Mouse (Mus musculus) hindbrain, embryonic 14.5 days (tissue): ENCODE results near the gene Vmn1r104. TPM values are rescaled to one million over a fixed set of nuclear protein-coding genes. Genes with fewer than 3 reads are reported as not detected.
"Not testable (repeated sequence)": the region's sequence is repeated elsewhere in the genome, so short reads cannot be mapped to it uniquely, and the experiment has no call there.

Experiments used
- ATAC-seq: fragments of 200-750 bp; cut with Nextera tagmentation; 2 replicates; pipeline ENCODE4 v1.8.0; 2017; ENCODE audit warnings: moderate number of reproducible peaks, mild to moderate bottlenecking, moderate TSS enrichment, moderate library complexity; ENCODE audit not compliant: low FRiP score
- DNase-seq: peaks from one replicate; pipeline ENCODE4 v3.0.0-alpha.2; 2015; ENCODE audit warnings: low spot score
- H3K27ac ChIP-seq: fragments of 300-500 bp; sonication (generic); 2 replicates; pipeline ENCODE4 v1.5.1; 2014; ENCODE audit warnings: mild to moderate bottlenecking, moderate library complexity
- H3K27me3 ChIP-seq: fragments of 300-500 bp; sonication (generic); 2 replicates; pipeline ENCODE4 v1.6.1; 2014; ENCODE audit warnings: mild to moderate bottlenecking, low read length, mixed read lengths; ENCODE audit not compliant: control insufficient read depth, insufficient read depth
- H3K36me3 ChIP-seq: fragments of 300-500 bp; sonication (generic); replicated peaks from 2 replicates; pipeline ENCODE4 v1.6.1; 2014; ENCODE audit not compliant: control insufficient read depth, insufficient read depth
- H3K4me1 ChIP-seq: fragments of 300-500 bp; sonication (generic); replicated peaks from 2 replicates; pipeline ENCODE4 v1.6.1; 2014; ENCODE audit warnings: antibody characterized with exemption, low read length, mixed read lengths; ENCODE audit not compliant: control insufficient read depth, insufficient read depth
- H3K4me2 ChIP-seq: fragments of 300-500 bp; sonication (generic); replicated peaks from 2 replicates; pipeline ENCODE4 v1.6.1; 2014; ENCODE audit warnings: mild to moderate bottlenecking, moderate library complexity
- H3K4me3 ChIP-seq: fragments of 300-500 bp; sonication (generic); replicated peaks from 2 replicates; pipeline ENCODE4 v1.5.1; 2014; ENCODE audit warnings: mild to moderate bottlenecking, low read length
- H3K9ac ChIP-seq: fragments of 300-500 bp; sonication (generic); 2 replicates; pipeline ENCODE4 v1.6.1; 2014
- H3K9me3 ChIP-seq: fragments of 300-500 bp; sonication (generic); 2 replicates; pipeline ENCODE4 v1.6.1; 2016; ENCODE audit warnings: low read length; ENCODE audit not compliant: control insufficient read depth
- WGBS: fragments of 180-500 bp; shearing (Covaris S2); extraction: QIAGEN DNeasy Blood & Tissue Kit; methylation state at CpG from one replicate; pipeline ENCODE4 v1.1.7; 2014; 5-methylcytosine and 5-hydroxymethylcytosine counted together
- polyA plus RNA-seq: library from polyadenylated mRNA; unstranded; fragments of >200 nt; fragmentation: Nextera tagmentation; extraction: Ambion mirVana; gene quantifications from 2 replicates; pipeline ENCODE4 v1.2.1, GENCODE M21; 2014

Gene Vmn1r104
- not detected in 2 replicates for polyA plus RNA-seq

GRCm38 (mm10) chr7:20533537-20533936, at the start of gene Vmn1r104:
Gene Vmn1r104, plus strand, starts transcription at chr7:20533837.
- not testable (repeated sequence) for DNase-seq

DNA sequence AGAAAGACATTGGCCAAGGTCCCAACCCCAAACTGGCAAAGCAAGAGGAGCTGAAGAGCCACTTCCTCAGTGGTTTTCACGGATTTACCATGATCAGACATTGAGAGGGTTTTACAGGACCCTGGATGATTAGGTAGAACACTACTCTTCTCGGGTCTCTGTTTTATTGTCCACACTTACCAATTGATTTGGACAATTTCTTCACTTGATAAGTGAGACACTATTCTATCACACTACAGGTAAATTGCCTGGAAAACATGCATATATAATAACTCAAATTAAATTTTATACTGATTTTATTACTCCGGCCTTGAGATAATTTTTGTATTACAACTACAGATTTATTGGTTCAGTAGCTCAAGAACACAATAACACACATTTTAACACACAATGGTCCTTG, 23.2 kb upstream of the Vmn1r104 start, which contains the start of gene Vmn1r103:
Gene Vmn1r103 (minus strand): TSS at position 101 of the 400 bp plus-strand sequence.
- H3K4me3 ChIP-seq, H3K27me3 ChIP-seq, H3K9ac ChIP-seq, ATAC-seq, H3K4me1 ChIP-seq, H3K9me3 ChIP-seq, H3K36me3 ChIP-seq, DNase-seq, H3K4me2 ChIP-seq, H3K27ac ChIP-seq: not testable (repeated sequence)
- WGBS, result no CpG with 5 or more reads among the region's 3 CpGs

More at GRCm38 (mm10) chr7:20533537-20533936, at the start of gene Vmn1r104:
- not testable (repeated sequence) for H3K4me1 ChIP-seq, H3K4me2 ChIP-seq, H3K4me3 ChIP-seq, H3K27ac ChIP-seq, H3K27me3 ChIP-seq, H3K36me3 ChIP-seq, ATAC-seq, H3K9me3 ChIP-seq, H3K9ac ChIP-seq
- WGBS, result no CpG with 5 or more reads among the region's 3 CpGs

DNA sequence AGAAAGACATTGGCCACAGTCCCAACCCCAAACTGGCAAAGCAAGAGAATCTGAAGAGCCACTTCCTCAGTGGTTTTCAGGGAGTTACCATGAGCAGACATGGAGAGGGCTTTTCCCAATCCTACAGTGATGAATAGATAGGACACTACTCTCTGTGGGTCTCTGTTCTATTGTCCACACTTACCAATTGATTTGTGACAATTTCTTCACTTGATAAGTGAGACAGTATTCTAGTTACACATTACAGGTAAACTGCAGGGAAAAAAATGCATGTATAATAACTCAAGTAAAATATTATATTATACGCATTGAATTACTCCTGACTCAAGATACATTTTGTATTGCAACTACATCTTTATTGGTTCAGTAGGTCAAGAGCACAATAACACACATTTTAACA, 12.0 kb downstream of the Vmn1r104 start, which contains the start of gene Gm5726:
Gene Gm5726 (minus strand): TSS at position 101 of the 400 bp plus-strand sequence.
- not testable (repeated sequence) for H3K9me3 ChIP-seq, H3K27ac ChIP-seq, H3K36me3 ChIP-seq, H3K4me3 ChIP-seq, H3K9ac ChIP-seq, ATAC-seq, H3K27me3 ChIP-seq, DNase-seq, H3K4me1 ChIP-seq, H3K4me2 ChIP-seq
- WGBS, result no CpG with 5 or more reads among the region's 1 CpGs

- not testable (repeated sequence) for H3K27ac ChIP-seq, H3K4me1 ChIP-seq, H3K4me2 ChIP-seq, DNase-seq, H3K9ac ChIP-seq, H3K9me3 ChIP-seq, ATAC-seq, H3K36me3 ChIP-seq, H3K27me3 ChIP-seq, H3K4me3 ChIP-seq
- WGBS, result no CpG with 5 or more reads among the region's 3 CpGs
Measured at GRCm38 (mm10) chr7:20576141-20576540, 42.5 kb downstream of the Vmn1r104 start, which contains the start of gene Gm4141. Gene Gm4141, minus strand, starts transcription at chr7:20576241.

Other genes starting within 250 kb of the Vmn1r104 start
- gene Gm4133, start 199.8 kb upstream of the Vmn1r104 start, polyA plus RNA-seq, result not detected in 2 replicates
- not detected in 2 replicates for gene Gm5728, start 158.4 kb upstream of the Vmn1r104 start, polyA plus RNA-seq
- not detected in 2 replicates for gene Vmn1r100, start 115.9 kb upstream of the Vmn1r104 start, polyA plus RNA-seq
- gene Vmn1r101, start 91.2 kb upstream of the Vmn1r104 start, polyA plus RNA-seq, result not detected in 2 replicates
- gene Gm10670, start 58.9 kb upstream of the Vmn1r104 start, polyA plus RNA-seq, result not detected in 2 replicates
- gene Vmn1r103, start 23.3 kb upstream of the Vmn1r104 start, polyA plus RNA-seq, result not detected in 2 replicates
- not detected in 2 replicates for gene Gm5726, start 11.9 kb downstream of the Vmn1r104 start, polyA plus RNA-seq
- not detected in 2 replicates for gene Gm4141, start 42.4 kb downstream of the Vmn1r104 start, polyA plus RNA-seq
- gene Gm4513, start 65.2 kb downstream of the Vmn1r104 start, polyA plus RNA-seq, result not detected in 2 replicates
- gene Vmn1r107, start 135.1 kb downstream of the Vmn1r104 start, polyA plus RNA-seq, result not detected in 2 replicates
- gene Vmn1r111, start 169.4 kb downstream of the Vmn1r104 start, polyA plus RNA-seq, result not detected in 2 replicates
- gene Gm10668, start 196.8 kb downstream of the Vmn1r104 start, polyA plus RNA-seq, result not detected in 2 replicates
- gene Vmn1r112, start 237.3 kb downstream of the Vmn1r104 start, polyA plus RNA-seq, result not detected in 2 replicates